Mouse (Mus musculus) MEL (cell line): ENCODE results near the gene Zgpat. TPM values are rescaled to one million over a fixed set of nuclear protein-coding genes. Genes with fewer than 3 reads are reported as not detected.
A peak's percentile ranks its signal among the peaks of the same experiment; 100 is the strongest.

Experiments
- DNase-seq: peaks from one replicate; pipeline ENCODE4 v3.0.0; 2011; ENCODE audit warnings: low read depth, low spot score
- H3K27ac ChIP-seq: 2 replicates; pipeline ENCODE4 v1.5.1; 2012; ENCODE audit warnings: low read depth, mild to moderate bottlenecking, control low read depth, low read length, moderate library complexity; ENCODE audit not compliant: control insufficient read depth
- H3K27me3 ChIP-seq, 2 experiments: fragments of 150-350 bp in 1 of 2; sonication (generic) in 1 of 2; 2 replicates each; pipeline ENCODE4 v1.6.1; 2012; ENCODE audit warnings: low read length in 2 of 2, mild to moderate bottlenecking in 2 of 2, improper control_type of control experiment in 1 of 2, moderate library complexity in 1 of 2; ENCODE audit not compliant: insufficient read depth in 2 of 2, control insufficient read depth in 1 of 2
- H3K36me3 ChIP-seq, 2 experiments: 2 replicates each; pipeline ENCODE4 v1.6.1; 2012 to 2014; ENCODE audit warnings: low read length in 2 of 2, improper control_type of control experiment in 1 of 2, inconsistent platforms in 1 of 2, mild to moderate bottlenecking in 1 of 2; ENCODE audit not compliant: insufficient read depth in 2 of 2, control insufficient read depth in 1 of 2
- H3K4me1 ChIP-seq, 2 experiments: fragments of 150-350 bp in 1 of 2; sonication (generic) in 1 of 2; 2 replicates each; pipeline ENCODE4 v1.6.1; 2012; ENCODE audit warnings: low read length in 2 of 2, improper control_type of control experiment in 1 of 2, mild to moderate bottlenecking in 1 of 2; ENCODE audit not compliant: insufficient read depth in 2 of 2, control insufficient read depth in 1 of 2
- H3K4me3 ChIP-seq, 2 experiments: fragments of 150-350 bp in 1 of 2; sonication (generic) in 1 of 2; 2 replicates each; pipeline ENCODE4 v1.5.1; 2012; ENCODE audit warnings: low read depth in 2 of 2, low read length in 2 of 2, mild to moderate bottlenecking in 2 of 2, moderate library complexity in 2 of 2, control low read depth in 1 of 2, improper control_type of control experiment in 1 of 2; ENCODE audit not compliant: control insufficient read depth in 1 of 2, insufficient read depth in 1 of 2
- H3K79me2 ChIP-seq: 2 replicates; pipeline ENCODE4 v1.6.1; 2012; ENCODE audit warnings: mild to moderate bottlenecking, low read length, moderate library complexity; ENCODE audit not compliant: control insufficient read depth, poor library complexity, insufficient read depth
- H3K9ac ChIP-seq: 2 replicates; pipeline ENCODE4 v1.6.1; 2012; ENCODE audit warnings: low read depth, mild to moderate bottlenecking, control low read depth, low read length, moderate library complexity; ENCODE audit not compliant: control insufficient read depth, poor library complexity, severe bottlenecking
- H3K9me3 ChIP-seq: fragments of 150-350 bp; sonication (generic); replicated peaks from 2 replicates; pipeline ENCODE4 v1.6.1; 2012; ENCODE audit warnings: mild to moderate bottlenecking, low read length, improper control_type of control experiment, moderate library complexity; ENCODE audit not compliant: insufficient read depth
- CTCF ChIP-seq, 3 experiments: IDR thresholded peaks in 2 of 3; conservative IDR thresholded peaks in 1 of 3; 2 replicates each; pipeline ENCODE4 v1.5.1; 2011 to 2012; ENCODE audit warnings: low read length in 3 of 3, low read depth in 2 of 3, mild to moderate bottlenecking in 2 of 3, improper control_type of control experiment in 1 of 3, inconsistent platforms in 1 of 3, mixed read lengths in 1 of 3, moderate library complexity in 1 of 3; ENCODE audit not compliant: control insufficient read depth in 1 of 3, insufficient read depth in 1 of 3, poor library complexity in 1 of 3, severe bottlenecking in 1 of 3
- E2F4 ChIP-seq: IDR thresholded peaks from 2 replicates; pipeline ENCODE4 v1.6.1; 2011; ENCODE audit warnings: low read depth, low read length, improper control_type of control experiment, borderline replicate concordance
- ELF1 ChIP-seq: IDR thresholded peaks from 2 replicates; pipeline ENCODE4 v1.6.1; 2014; ENCODE audit warnings: low read depth, mild to moderate bottlenecking, inconsistent platforms, low read length, improper control_type of control experiment, moderate library complexity
- ETS1 ChIP-seq: IDR thresholded peaks from 2 replicates; pipeline ENCODE4 v1.6.1; 2012; ENCODE audit warnings: low read depth, mild to moderate bottlenecking, inconsistent platforms, low read length, improper control_type of control experiment, moderate library complexity
- HCFC1 ChIP-seq: IDR thresholded peaks from 2 replicates; pipeline ENCODE4 v1.6.1; 2012; ENCODE audit warnings: low read depth, mild to moderate bottlenecking, inconsistent platforms, low read length, improper control_type of control experiment, moderate library complexity
- KAT2A ChIP-seq: conservative IDR thresholded peaks from 2 replicates; pipeline ENCODE4 v1.6.1; 2012; ENCODE audit warnings: low read depth, low read length, improper control_type of control experiment, inconsistent platforms
- MAX ChIP-seq: IDR thresholded peaks from 2 replicates; pipeline ENCODE4 v1.6.1; 2011; ENCODE audit warnings: low read length, improper control_type of control experiment
- MAZ ChIP-seq: IDR thresholded peaks from 2 replicates; pipeline ENCODE4 v1.6.1; 2012; ENCODE audit warnings: low read depth, mild to moderate bottlenecking, inconsistent platforms, low read length, improper control_type of control experiment
- MEF2A ChIP-seq: IDR thresholded peaks from 2 replicates; pipeline ENCODE4 v1.6.1; 2014; ENCODE audit warnings: low read depth, mild to moderate bottlenecking, inconsistent platforms, low read length, improper control_type of control experiment; ENCODE audit not compliant: poor library complexity, insufficient replicate concordance, severe bottlenecking; ENCODE audit errors: extremely low read depth
- MXI1 ChIP-seq: IDR thresholded peaks from 2 replicates; pipeline ENCODE4 v1.6.1; 2011; ENCODE audit warnings: mild to moderate bottlenecking, low read depth, low read length, improper control_type of control experiment
- MYC ChIP-seq: IDR thresholded peaks from 2 replicates; pipeline ENCODE4 v1.6.1; 2011; ENCODE audit warnings: low read depth, mild to moderate bottlenecking, low read length, improper control_type of control experiment, moderate library complexity
- NELFE ChIP-seq: IDR thresholded peaks from 2 replicates; pipeline ENCODE4 v1.6.1; 2011; ENCODE audit warnings: low read depth, low read length, improper control_type of control experiment
- NRF1 ChIP-seq: IDR thresholded peaks from 2 replicates; pipeline ENCODE4 v1.6.1; 2014; ENCODE audit warnings: low read depth, mild to moderate bottlenecking, inconsistent platforms, low read length, improper control_type of control experiment, moderate library complexity; ENCODE audit not compliant: poor library complexity, insufficient read depth, severe bottlenecking
- POLR2A ChIP-seq, 2 experiments: IDR thresholded peaks; 2 replicates each; pipeline ENCODE4 v1.6.1; 2011 to 2012; ENCODE audit warnings: low read length in 2 of 2, mild to moderate bottlenecking in 2 of 2, control low read depth in 1 of 2, improper control_type of control experiment in 1 of 2, low read depth in 1 of 2, moderate library complexity in 1 of 2; ENCODE audit not compliant: control insufficient read depth in 1 of 2, insufficient read depth in 1 of 2, poor library complexity in 1 of 2
- POLR2AphosphoS2 ChIP-seq: IDR thresholded peaks from 2 replicates; pipeline ENCODE4 v1.6.1; 2011; ENCODE audit warnings: low read length, improper control_type of control experiment
- POLR2AphosphoS5 ChIP-seq: IDR thresholded peaks from 2 replicates; pipeline ENCODE4 v1.6.1; 2012; ENCODE audit warnings: low read depth, borderline replicate concordance, mild to moderate bottlenecking, inconsistent platforms, low read length, moderate library complexity, mixed read lengths
- SIN3A ChIP-seq: IDR thresholded peaks from 2 replicates; pipeline ENCODE4 v1.6.1; 2012; ENCODE audit warnings: low read length, improper control_type of control experiment, inconsistent platforms
- TBP ChIP-seq: IDR thresholded peaks from 2 replicates; pipeline ENCODE4 v1.8.0; 2011; ENCODE audit warnings: low read depth, low read length, improper control_type of control experiment
- USF1 ChIP-seq: IDR thresholded peaks from 2 replicates; pipeline ENCODE4 v1.6.1; 2014; ENCODE audit warnings: low read depth, mild to moderate bottlenecking, inconsistent platforms, low read length, improper control_type of control experiment, moderate library complexity
- ZC3H11A ChIP-seq: IDR thresholded peaks from 2 replicates; pipeline ENCODE4 v1.6.1; 2012; ENCODE audit warnings: low read depth, mild to moderate bottlenecking, inconsistent platforms, low read length, improper control_type of control experiment
- ZKSCAN1 ChIP-seq: IDR thresholded peaks from 2 replicates; pipeline ENCODE4 v1.6.1; 2012; ENCODE audit warnings: low read depth, mild to moderate bottlenecking, inconsistent platforms, low read length, improper control_type of control experiment, moderate library complexity
- ZMIZ1 ChIP-seq: IDR thresholded peaks from 2 replicates; pipeline ENCODE4 v1.6.1; 2012; ENCODE audit warnings: low read depth, mild to moderate bottlenecking, inconsistent platforms, low read length, improper control_type of control experiment, moderate library complexity
- ZNF384 ChIP-seq: IDR thresholded peaks from 2 replicates; pipeline ENCODE4 v1.6.1; 2012; ENCODE audit warnings: low read depth, mild to moderate bottlenecking, inconsistent platforms, low read length, improper control_type of control experiment
- polyA plus RNA-seq, 2 experiments: library from polyadenylated mRNA; stranded (reverse) in 1 of 2; unstranded in 1 of 2; fragments of >175 nt in 1 of 2; fragments of >200 nt in 1 of 2; gene quantifications; 2 replicates each; pipeline versions ENCODE4 v1.2.1 to v1.2.4; 2012; ENCODE audit warnings: low replicate concordance in 2 of 2, low read depth in 1 of 2; ENCODE audit not compliant: insufficient read length in 2 of 2, insufficient read depth in 1 of 2, missing spikeins in 1 of 2
- total RNA-seq: library from RNA; depleted of rRNA; stranded (reverse); fragments of 300-350 nt; gene quantifications from 2 replicates; pipeline ENCODE4 v1.2.3, GENCODE M21; 2012

The Zgpat gene
- total and polyA plus RNA-seq, 3 experiments = 28.0 to 30.7 TPM; not detected in 1

GRCm38 (mm10) chr2:181319248-181320102, 45.3 kb upstream of the Zgpat start, which contains the start of gene Rtel1:
Gene Rtel1, plus strand, starts transcription at chr2:181319739.
- H3K27ac ChIP-seq = peak within 1 kb of the TSS; percentile 99
- H3K9ac ChIP-seq = peak within 1 kb of the TSS; percentile 98
- peak; percentile 94 for DNase-seq
- H3K79me2 ChIP-seq = peaks cover 12% of the 10 kb centered on the region
- H3K4me3 ChIP-seq = peak within 1 kb of the TSS; percentile 62 to 92
- TF ChIP-seq KAT2A = peak; percentile 57; the same call in 1 of the 2 replicates
- TF ChIP-seq TBP = peak; percentile 84
- TF ChIP-seq E2F4 = peak; percentile 91; the same call in 1 of the 2 replicates
- no peak for TF ChIP-seq MEF2A
- TF ChIP-seq ETS1 = no peak
- TF ChIP-seq HCFC1 = peak; percentile 88
- TF ChIP-seq POLR2AphosphoS5 = no peak
- TF ChIP-seq NELFE = peak; percentile 96
- TF ChIP-seq POLR2AphosphoS2 = peak; percentile 80; the same call in 1 of the 2 replicates
- peak; percentile 93 for TF ChIP-seq SIN3A
- no peak for TF ChIP-seq ZNF384
- TF ChIP-seq MYC = peak; percentile 98
- TF ChIP-seq MAZ = no peak
- peak; percentile 95 for TF ChIP-seq MXI1
- TF ChIP-seq ZMIZ1 = peak; percentile 74
- no peak for TF ChIP-seq ZC3H11A
- peak in 1 of 3 experiments; percentile 1; a peak in 1 of 6 replicates for TF ChIP-seq CTCF (IDR thresholded peaks at IDR 0.05 in 2 of 3, conservative IDR thresholded peaks at IDR 0.05 in 1 of 3; ENCODE audit: control insufficient read depth in 1 of 3, insufficient read depth in 1 of 3, low read depth in 2 of 3, low read length in 3 of 3, poor library complexity in 1 of 3, severe bottlenecking in 1 of 3)
- no peak for TF ChIP-seq NRF1
- peak; percentile 70 for TF ChIP-seq ELF1
- TF ChIP-seq MAX = peak; percentile 91
- no peak for TF ChIP-seq ZKSCAN1
- peak; percentile 74 to 95; a peak in 3 of 4 replicates for TF ChIP-seq POLR2A (IDR thresholded peaks at IDR 0.05; ENCODE audit: control insufficient read depth in 1 of 2, insufficient read depth in 1 of 2, low read depth in 1 of 2, low read length in 2 of 2, poor library complexity in 1 of 2)
- TF ChIP-seq USF1 = peak; percentile 21; the same call in 1 of the 2 replicates
- peaks cover 0 to 14% of the 10 kb centered on the region in 2 experiments; a peak in 3 of 4 replicates for H3K4me1 ChIP-seq
- no peaks in the 10 kb centered on the region for H3K9me3 ChIP-seq
- peaks cover 1 to 11% of the 10 kb centered on the region in 2 experiments; a peak in 3 of 4 replicates for H3K36me3 ChIP-seq
- no peaks in the 10 kb centered on the region for H3K27me3 ChIP-seq
